Mouse (Mus musculus) embryonic fibroblast, embryonic 13.5 days (primary cell): ENCODE measurements around the gene Hoxa6.

Experiments
- CTCF ChIP-seq: IDR thresholded peaks from 2 replicates; pipeline ENCODE4 v1.5.1; 2011; ENCODE audit warnings: mild to moderate bottlenecking, control low read depth, low read length, moderate library complexity, borderline replicate concordance; ENCODE audit not compliant: insufficient read depth
- POLR2A ChIP-seq: IDR thresholded peaks from 2 replicates; pipeline ENCODE4 v1.6.1; 2011; ENCODE audit warnings: low read depth, mild to moderate bottlenecking, control low read depth, low read length, moderate library complexity

- TF ChIP-seq POLR2A (no peak), CTCF (no peak)
Measured at GRCm38 (mm10) chr6:52236806-52237205, 28.3 kb upstream of the Hoxa6 start.
